Mouse (Mus musculus) MEL (cell line): ENCODE data around the gene Ncbp2. TPM values are rescaled to one million over a fixed set of nuclear protein-coding genes. Genes with fewer than 3 reads are reported as not detected.
A peak's percentile ranks its signal among the peaks of the same experiment; 100 is the strongest.

Experiments
- DNase-seq: peaks from one replicate; pipeline ENCODE4 v3.0.0; 2011; ENCODE audit warnings: low read depth, low spot score
- H3K27ac ChIP-seq: 2 replicates; pipeline ENCODE4 v1.5.1; 2012; ENCODE audit warnings: low read depth, mild to moderate bottlenecking, control low read depth, low read length, moderate library complexity; ENCODE audit not compliant: control insufficient read depth
- H3K27me3 ChIP-seq, 2 experiments: fragments of 150-350 bp in 1 of 2; sonication (generic) in 1 of 2; 2 replicates each; pipeline ENCODE4 v1.6.1; 2012; ENCODE audit warnings: low read length in 2 of 2, mild to moderate bottlenecking in 2 of 2, improper control_type of control experiment in 1 of 2, moderate library complexity in 1 of 2; ENCODE audit not compliant: insufficient read depth in 2 of 2, control insufficient read depth in 1 of 2
- H3K36me3 ChIP-seq, 2 experiments: 2 replicates each; pipeline ENCODE4 v1.6.1; 2012 to 2014; ENCODE audit warnings: low read length in 2 of 2, improper control_type of control experiment in 1 of 2, inconsistent platforms in 1 of 2, mild to moderate bottlenecking in 1 of 2; ENCODE audit not compliant: insufficient read depth in 2 of 2, control insufficient read depth in 1 of 2
- H3K4me1 ChIP-seq, 2 experiments: fragments of 150-350 bp in 1 of 2; sonication (generic) in 1 of 2; 2 replicates each; pipeline ENCODE4 v1.6.1; 2012; ENCODE audit warnings: low read length in 2 of 2, improper control_type of control experiment in 1 of 2, mild to moderate bottlenecking in 1 of 2; ENCODE audit not compliant: insufficient read depth in 2 of 2, control insufficient read depth in 1 of 2
- H3K4me3 ChIP-seq, 2 experiments: fragments of 150-350 bp in 1 of 2; sonication (generic) in 1 of 2; 2 replicates each; pipeline ENCODE4 v1.5.1; 2012; ENCODE audit warnings: low read depth in 2 of 2, low read length in 2 of 2, mild to moderate bottlenecking in 2 of 2, moderate library complexity in 2 of 2, control low read depth in 1 of 2, improper control_type of control experiment in 1 of 2; ENCODE audit not compliant: control insufficient read depth in 1 of 2, insufficient read depth in 1 of 2
- H3K79me2 ChIP-seq: 2 replicates; pipeline ENCODE4 v1.6.1; 2012; ENCODE audit warnings: mild to moderate bottlenecking, low read length, moderate library complexity; ENCODE audit not compliant: control insufficient read depth, poor library complexity, insufficient read depth
- H3K9ac ChIP-seq: 2 replicates; pipeline ENCODE4 v1.6.1; 2012; ENCODE audit warnings: low read depth, mild to moderate bottlenecking, control low read depth, low read length, moderate library complexity; ENCODE audit not compliant: control insufficient read depth, poor library complexity, severe bottlenecking
- H3K9me3 ChIP-seq: fragments of 150-350 bp; sonication (generic); replicated peaks from 2 replicates; pipeline ENCODE4 v1.6.1; 2012; ENCODE audit warnings: mild to moderate bottlenecking, low read length, improper control_type of control experiment, moderate library complexity; ENCODE audit not compliant: insufficient read depth
- BHLHE40 ChIP-seq: IDR thresholded peaks from 2 replicates; pipeline ENCODE4 v1.6.1; 2012; ENCODE audit warnings: low read depth, mild to moderate bottlenecking, inconsistent platforms, low read length, improper control_type of control experiment, borderline replicate concordance
- CHD2 ChIP-seq: IDR thresholded peaks from 2 replicates; pipeline ENCODE4 v1.6.1; 2011; ENCODE audit warnings: low read length, improper control_type of control experiment
- CTCF ChIP-seq, 3 experiments: IDR thresholded peaks in 2 of 3; conservative IDR thresholded peaks in 1 of 3; 2 replicates each; pipeline ENCODE4 v1.5.1; 2011 to 2012; ENCODE audit warnings: low read length in 3 of 3, low read depth in 2 of 3, mild to moderate bottlenecking in 2 of 3, improper control_type of control experiment in 1 of 3, inconsistent platforms in 1 of 3, mixed read lengths in 1 of 3, moderate library complexity in 1 of 3; ENCODE audit not compliant: control insufficient read depth in 1 of 3, insufficient read depth in 1 of 3, poor library complexity in 1 of 3, severe bottlenecking in 1 of 3
- GABPA ChIP-seq: IDR thresholded peaks from 2 replicates; pipeline ENCODE4 v1.6.1; 2012; ENCODE audit warnings: low read depth, mild to moderate bottlenecking, inconsistent platforms, low read length, improper control_type of control experiment, moderate library complexity
- GATA1 ChIP-seq: IDR thresholded peaks from 2 replicates; pipeline ENCODE4 v1.6.1; 2011; ENCODE audit warnings: low read depth, low read length, improper control_type of control experiment
- HCFC1 ChIP-seq: IDR thresholded peaks from 2 replicates; pipeline ENCODE4 v1.6.1; 2012; ENCODE audit warnings: low read depth, mild to moderate bottlenecking, inconsistent platforms, low read length, improper control_type of control experiment, moderate library complexity
- JUND ChIP-seq: IDR thresholded peaks from 2 replicates; pipeline ENCODE4 v1.6.1; 2011; ENCODE audit warnings: low read depth, mild to moderate bottlenecking, improper control_type of control experiment, low read length
- MAX ChIP-seq: IDR thresholded peaks from 2 replicates; pipeline ENCODE4 v1.6.1; 2011; ENCODE audit warnings: low read length, improper control_type of control experiment
- MAZ ChIP-seq: IDR thresholded peaks from 2 replicates; pipeline ENCODE4 v1.6.1; 2012; ENCODE audit warnings: low read depth, mild to moderate bottlenecking, inconsistent platforms, low read length, improper control_type of control experiment
- MXI1 ChIP-seq: IDR thresholded peaks from 2 replicates; pipeline ENCODE4 v1.6.1; 2011; ENCODE audit warnings: mild to moderate bottlenecking, low read depth, low read length, improper control_type of control experiment
- MYB ChIP-seq: IDR thresholded peaks from 2 replicates; pipeline ENCODE4 v1.6.1; 2011; ENCODE audit warnings: mild to moderate bottlenecking, low read depth, low read length, improper control_type of control experiment
- MYC ChIP-seq: IDR thresholded peaks from 2 replicates; pipeline ENCODE4 v1.6.1; 2011; ENCODE audit warnings: low read depth, mild to moderate bottlenecking, low read length, improper control_type of control experiment, moderate library complexity
- NELFE ChIP-seq: IDR thresholded peaks from 2 replicates; pipeline ENCODE4 v1.6.1; 2011; ENCODE audit warnings: low read depth, low read length, improper control_type of control experiment
- POLR2A ChIP-seq, 2 experiments: IDR thresholded peaks; 2 replicates each; pipeline ENCODE4 v1.6.1; 2011 to 2012; ENCODE audit warnings: low read length in 2 of 2, mild to moderate bottlenecking in 2 of 2, control low read depth in 1 of 2, improper control_type of control experiment in 1 of 2, low read depth in 1 of 2, moderate library complexity in 1 of 2; ENCODE audit not compliant: control insufficient read depth in 1 of 2, insufficient read depth in 1 of 2, poor library complexity in 1 of 2
- POLR2AphosphoS2 ChIP-seq: IDR thresholded peaks from 2 replicates; pipeline ENCODE4 v1.6.1; 2011; ENCODE audit warnings: low read length, improper control_type of control experiment
- POLR2AphosphoS5 ChIP-seq: IDR thresholded peaks from 2 replicates; pipeline ENCODE4 v1.6.1; 2012; ENCODE audit warnings: low read depth, borderline replicate concordance, mild to moderate bottlenecking, inconsistent platforms, low read length, moderate library complexity, mixed read lengths
- RAD21 ChIP-seq: IDR thresholded peaks from 2 replicates; pipeline ENCODE4 v1.6.1; 2011; ENCODE audit warnings: mild to moderate bottlenecking, low read depth, low read length, improper control_type of control experiment
- SIN3A ChIP-seq: IDR thresholded peaks from 2 replicates; pipeline ENCODE4 v1.6.1; 2012; ENCODE audit warnings: low read length, improper control_type of control experiment, inconsistent platforms
- SMC3 ChIP-seq: IDR thresholded peaks from 2 replicates; pipeline ENCODE4 v1.6.1; 2011; ENCODE audit warnings: low read depth, low read length, improper control_type of control experiment
- TBP ChIP-seq: IDR thresholded peaks from 2 replicates; pipeline ENCODE4 v1.8.0; 2011; ENCODE audit warnings: low read depth, low read length, improper control_type of control experiment
- UBTF ChIP-seq: IDR thresholded peaks from 2 replicates; pipeline ENCODE4 v1.6.1; 2012; ENCODE audit warnings: low read depth, mild to moderate bottlenecking, inconsistent platforms, low read length, improper control_type of control experiment, moderate library complexity, borderline replicate concordance; ENCODE audit not compliant: insufficient read depth
- USF2 ChIP-seq, 2 experiments: IDR thresholded peaks; 2 replicates each; pipeline ENCODE4 v1.6.1; 2011 to 2012; ENCODE audit warnings: improper control_type of control experiment in 2 of 2, low read length in 2 of 2, borderline replicate concordance in 1 of 2, inconsistent platforms in 1 of 2, low read depth in 1 of 2, mild to moderate bottlenecking in 1 of 2; ENCODE audit not compliant: insufficient read depth in 1 of 2
- ZKSCAN1 ChIP-seq: IDR thresholded peaks from 2 replicates; pipeline ENCODE4 v1.6.1; 2012; ENCODE audit warnings: low read depth, mild to moderate bottlenecking, inconsistent platforms, low read length, improper control_type of control experiment, moderate library complexity
- ZMIZ1 ChIP-seq: IDR thresholded peaks from 2 replicates; pipeline ENCODE4 v1.6.1; 2012; ENCODE audit warnings: low read depth, mild to moderate bottlenecking, inconsistent platforms, low read length, improper control_type of control experiment, moderate library complexity
- polyA plus RNA-seq, 2 experiments: library from polyadenylated mRNA; stranded (reverse) in 1 of 2; unstranded in 1 of 2; fragments of >175 nt in 1 of 2; fragments of >200 nt in 1 of 2; gene quantifications; 2 replicates each; pipeline versions ENCODE4 v1.2.1 to v1.2.4; 2012; ENCODE audit warnings: low replicate concordance in 2 of 2, low read depth in 1 of 2; ENCODE audit not compliant: insufficient read length in 2 of 2, insufficient read depth in 1 of 2, missing spikeins in 1 of 2
- total RNA-seq: library from RNA; depleted of rRNA; stranded (reverse); fragments of 300-350 nt; gene quantifications from 2 replicates; pipeline ENCODE4 v1.2.3, GENCODE M21; 2012

Ncbp2 gene
- total and polyA plus RNA-seq, 3 experiments = 100 to 222 TPM; not detected in 1

DNA sequence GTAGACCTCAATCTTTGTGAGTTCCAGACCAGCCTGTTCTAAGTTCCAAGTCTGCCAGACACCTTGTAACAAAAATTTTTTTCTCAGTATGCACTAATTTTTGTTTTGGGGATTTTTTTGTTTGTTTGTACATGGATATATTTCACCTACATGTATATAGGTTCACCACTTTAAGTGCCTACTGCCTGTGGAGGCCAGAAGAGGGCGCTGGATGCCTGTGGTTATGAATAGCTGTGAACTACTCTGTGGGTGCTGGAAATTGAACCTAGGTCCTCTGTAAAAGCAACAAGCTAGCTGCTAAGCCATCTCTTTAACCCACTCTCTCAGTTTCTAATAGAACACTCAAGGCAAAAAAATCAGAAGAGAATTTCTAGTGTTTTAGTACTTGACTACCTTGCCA is 43.7 kb downstream of the Ncbp2 start:
- Histone ChIP-seq H3K9ac (no peak overlapping the region), H3K27me3 (no peaks in the 10 kb centered on the region), H3K9me3 (no peaks in the 10 kb centered on the region), H3K4me3 (no peak overlapping the region), H3K36me3 (peaks cover 0 to 19% of the 10 kb centered on the region in 2 experiments; a peak in 2 of 4 replicates), H3K27ac (no peak overlapping the region), H3K4me1 (no peaks in the 10 kb centered on the region), H3K79me2 (peaks cover 8% of the 10 kb centered on the region; the same call in 1 of the 2 replicates)
- DNase-seq = peak; percentile 69
- TF ChIP-seq MYB = no peak
- TF ChIP-seq RAD21 = peak; percentile 53
- no peak for TF ChIP-seq UBTF
- TF ChIP-seq MYC = no peak
- no peak for TF ChIP-seq JUND
- no peak for TF ChIP-seq USF2 (IDR thresholded peaks at IDR 0.05; ENCODE audit: borderline replicate concordance in 1 of 2, insufficient read depth in 1 of 2, low read depth in 1 of 2, low read length in 2 of 2)
- TF ChIP-seq HCFC1 = no peak
- TF ChIP-seq CTCF (IDR thresholded peaks at IDR 0.05 in 2 of 3, conservative IDR thresholded peaks at IDR 0.05 in 1 of 3; ENCODE audit: control insufficient read depth in 1 of 3, insufficient read depth in 1 of 3, low read depth in 2 of 3, low read length in 3 of 3, poor library complexity in 1 of 3, severe bottlenecking in 1 of 3) = peak; percentile 49 to 67 (median 57)
- TF ChIP-seq ZKSCAN1 = no peak
- no peak for TF ChIP-seq POLR2A (IDR thresholded peaks at IDR 0.05; ENCODE audit: control insufficient read depth in 1 of 2, insufficient read depth in 1 of 2, low read depth in 1 of 2, low read length in 2 of 2, poor library complexity in 1 of 2)
- no peak for TF ChIP-seq NELFE
- TF ChIP-seq SMC3 = peak; percentile 31
- no peak for TF ChIP-seq ZMIZ1
- TF ChIP-seq POLR2AphosphoS2 = no peak
- TF ChIP-seq MXI1 = no peak
- TF ChIP-seq MAZ = no peak
- TF ChIP-seq CHD2 = no peak
- no peak for TF ChIP-seq SIN3A
- no peak for TF ChIP-seq GABPA
- TF ChIP-seq TBP = no peak
- TF ChIP-seq POLR2AphosphoS5 = no peak
- no peak for TF ChIP-seq GATA1
- TF ChIP-seq MAX = no peak
- TF ChIP-seq BHLHE40 = no peak
